Mouse (Mus musculus): ENCODE data around the gene Wap. TPM values are rescaled to one million over a fixed set of nuclear protein-coding genes. Genes with fewer than 3 reads are reported as not detected.

Gene Wap
- total RNA-seq, 2 experiments from 2014 or later = not detected

DNA sequence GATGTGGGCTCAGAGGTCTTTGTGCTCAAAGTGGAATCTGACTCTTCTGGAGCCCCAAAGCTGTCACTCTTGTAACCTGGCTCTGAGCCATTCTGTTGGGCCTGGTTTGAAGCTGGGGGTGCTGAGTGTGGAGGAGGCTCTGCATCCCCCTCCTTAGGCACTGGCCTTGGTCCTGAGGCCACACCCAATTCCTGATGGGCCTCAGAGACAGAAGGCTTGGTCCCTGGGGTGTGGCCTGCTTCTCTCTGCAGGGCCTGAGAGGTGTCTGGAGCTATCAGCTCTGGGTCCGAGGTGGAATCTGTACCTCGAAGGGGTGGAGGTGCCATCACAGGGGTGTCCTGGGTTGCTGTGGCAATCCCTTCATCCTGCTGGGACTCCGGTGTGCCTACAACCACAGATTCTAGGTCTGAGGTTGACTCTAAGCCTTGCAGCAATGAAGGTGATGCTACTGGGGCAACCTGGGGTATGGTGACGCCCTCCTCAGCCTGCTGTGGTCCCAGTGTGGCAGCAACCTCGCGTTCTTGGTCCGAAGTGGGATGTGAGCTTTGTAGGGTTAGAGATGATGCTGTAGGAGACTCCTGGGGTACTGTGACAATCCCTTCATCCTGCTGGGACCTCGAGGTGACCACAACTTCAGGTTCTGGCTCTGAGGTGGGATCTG, 38.0 kb downstream of the Wap start:
- intact Hi-C loops (cut with DNase I; ENCODE audit: low total_unique reads) = no loop called here
- no peak for DNase-seq

DNA sequence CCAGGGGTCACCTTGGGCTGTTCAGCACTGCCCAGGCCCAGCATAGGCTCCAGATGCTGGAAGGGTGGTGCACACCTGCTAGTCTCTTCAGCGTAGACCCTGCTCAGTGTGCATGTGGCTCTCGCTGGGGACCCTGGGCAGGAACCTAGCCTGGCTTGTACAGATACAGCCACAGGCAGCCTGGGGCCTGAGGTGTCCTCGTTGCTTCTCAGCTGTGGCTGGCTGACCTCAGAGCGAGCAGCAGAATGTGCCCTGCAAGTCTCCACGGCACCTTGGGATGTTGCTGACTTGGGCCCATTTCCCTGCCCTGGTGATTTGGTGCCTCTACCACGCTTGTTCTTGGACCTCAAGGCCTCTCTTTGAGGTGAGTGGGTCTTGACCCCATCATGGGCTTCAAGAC, 38.6 kb downstream of the Wap start:
- intact Hi-C loops (cut with DNase I; ENCODE audit: low total_unique reads) = no loop called here
- no peak for DNase-seq

DNA sequence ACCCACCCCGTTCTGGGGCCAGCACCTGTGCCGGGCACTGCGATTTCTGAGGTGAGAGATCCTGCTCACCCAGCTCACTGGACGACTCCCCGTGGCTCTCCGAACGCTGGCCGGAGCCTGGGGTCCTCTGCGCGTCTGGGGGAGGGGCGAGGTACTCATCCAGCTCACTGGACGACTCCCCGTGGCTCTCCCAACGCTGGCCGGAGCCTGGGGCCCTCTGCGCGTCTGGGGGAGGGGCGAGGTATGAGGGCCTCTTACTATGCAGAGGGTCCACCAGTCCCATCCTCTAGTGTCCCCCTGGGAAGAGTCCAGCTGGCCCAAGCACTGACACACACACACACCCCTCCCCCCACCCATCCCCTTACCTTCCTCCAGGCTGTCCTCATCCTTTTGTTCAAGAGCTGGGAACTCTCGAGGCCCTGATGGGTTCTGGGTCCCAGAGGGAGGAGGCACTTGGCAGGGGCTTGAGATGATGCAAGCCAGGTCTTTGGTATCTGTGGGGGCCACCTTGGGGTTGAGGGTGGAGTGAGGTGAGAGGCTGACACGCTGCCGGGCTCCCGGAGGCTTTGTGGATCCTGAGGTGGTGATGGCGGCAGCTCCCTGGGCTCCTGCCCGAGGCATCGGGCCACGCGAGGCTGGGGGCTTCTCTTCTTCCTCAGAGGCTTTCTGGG, 39.3 kb downstream of the Wap start:
- no peak for DNase-seq
- intact Hi-C loops (cut with DNase I; ENCODE audit: low total_unique reads) = no loop called here

DNA sequence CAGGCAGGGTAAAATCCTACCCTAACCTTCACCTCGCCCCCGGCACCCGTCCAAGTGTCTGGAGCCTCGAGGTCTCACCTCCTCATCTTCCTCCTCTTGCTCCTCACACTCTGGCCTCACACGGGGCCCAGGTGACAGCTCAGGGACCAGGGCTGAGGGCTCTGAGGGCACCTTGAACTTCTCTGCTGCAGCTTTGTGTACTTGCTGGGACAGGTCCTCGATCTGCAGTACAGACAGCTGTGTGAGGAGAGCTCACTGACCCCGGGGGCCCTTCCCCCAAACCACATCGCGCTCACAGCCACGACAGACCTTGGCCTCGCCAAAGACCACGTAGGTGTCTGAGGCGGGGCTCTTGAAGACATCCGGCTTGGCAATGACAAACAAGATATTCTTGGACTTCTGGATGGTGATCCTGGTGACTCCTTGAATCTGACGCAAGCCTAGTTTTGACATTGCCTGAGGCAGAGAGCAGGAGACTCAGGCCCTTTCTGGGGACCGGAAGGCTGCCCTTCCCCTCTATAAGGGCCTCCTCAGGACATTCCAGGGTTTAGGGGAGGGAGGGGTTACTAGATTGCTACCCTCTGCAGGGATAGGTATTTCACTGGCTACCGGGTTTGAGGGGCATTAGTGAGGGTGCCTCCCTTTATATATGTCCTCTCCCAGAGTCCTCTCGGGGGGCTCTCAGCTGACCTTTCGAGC, 40.1 kb downstream of the Wap start:
- DNase-seq = peak; percentile 29
- intact Hi-C loops (cut with DNase I; ENCODE audit: low total_unique reads) = no loop called here

DNA sequence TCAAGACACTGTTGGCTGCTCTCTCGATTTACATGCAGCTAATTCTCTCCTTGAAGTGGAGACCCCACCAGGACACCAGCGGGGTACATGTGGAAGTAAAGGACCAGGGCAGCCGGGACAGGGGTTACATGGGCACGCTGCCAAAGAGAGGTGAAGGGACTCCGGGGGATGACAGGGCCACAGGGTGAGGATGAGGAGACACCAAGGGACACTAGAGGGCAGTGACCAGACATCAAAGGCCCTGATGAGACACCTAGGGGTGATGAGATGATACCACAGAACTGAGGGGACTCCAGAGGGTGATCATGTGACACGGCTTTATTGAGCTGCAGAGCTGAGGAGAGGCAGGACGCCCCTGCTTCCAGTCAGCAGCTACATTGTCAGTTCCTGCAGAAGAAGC, 40.9 kb downstream of the Wap start:
- no peak for DNase-seq
- intact Hi-C loops (cut with DNase I; ENCODE audit: low total_unique reads) = no loop called here

DNA sequence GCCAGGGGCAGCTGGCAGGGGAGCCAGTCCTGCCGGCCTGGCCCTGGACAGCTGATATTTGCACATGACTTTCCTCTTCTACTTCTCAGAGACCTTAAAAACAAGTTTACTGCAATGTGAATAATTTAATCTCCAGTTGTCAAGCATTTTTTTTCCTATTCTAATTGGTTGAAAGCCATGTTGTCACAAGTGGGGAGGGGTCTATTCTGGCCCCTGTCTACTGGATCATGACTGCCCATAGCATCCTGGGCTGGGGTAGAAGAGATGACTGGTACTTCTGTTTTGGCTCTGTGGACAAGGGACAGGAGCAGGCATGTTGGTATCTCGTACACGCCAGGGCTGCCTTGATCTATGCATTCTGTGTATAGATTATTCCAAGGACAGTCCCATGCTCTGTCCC, 41.8 kb downstream of the Wap start:
- intact Hi-C loops (cut with DNase I; ENCODE audit: low total_unique reads) = no loop called here
- no peak for DNase-seq

DNA sequence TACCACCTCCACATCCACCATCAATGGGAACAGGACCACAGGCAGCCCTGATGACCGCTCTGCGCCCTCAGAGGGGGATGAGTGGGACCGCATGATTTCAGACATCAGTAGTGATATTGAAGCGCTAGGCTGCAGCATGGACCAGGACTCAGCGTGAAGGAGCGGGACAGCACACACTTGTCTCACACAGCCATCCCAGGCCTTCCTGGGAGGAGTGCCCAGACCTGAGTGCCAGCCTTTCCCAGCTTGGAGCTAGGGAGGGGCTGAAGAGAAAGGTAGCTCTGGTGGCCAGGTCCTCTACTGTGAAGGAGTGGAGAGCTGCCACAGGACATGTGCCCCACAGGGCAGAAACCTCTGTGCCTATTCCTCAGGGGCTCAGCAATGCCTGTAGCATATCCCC, 42.2 kb downstream of the Wap start:
- no peak for DNase-seq
- intact Hi-C loops (cut with DNase I; ENCODE audit: low total_unique reads) = no loop called here

DNA sequence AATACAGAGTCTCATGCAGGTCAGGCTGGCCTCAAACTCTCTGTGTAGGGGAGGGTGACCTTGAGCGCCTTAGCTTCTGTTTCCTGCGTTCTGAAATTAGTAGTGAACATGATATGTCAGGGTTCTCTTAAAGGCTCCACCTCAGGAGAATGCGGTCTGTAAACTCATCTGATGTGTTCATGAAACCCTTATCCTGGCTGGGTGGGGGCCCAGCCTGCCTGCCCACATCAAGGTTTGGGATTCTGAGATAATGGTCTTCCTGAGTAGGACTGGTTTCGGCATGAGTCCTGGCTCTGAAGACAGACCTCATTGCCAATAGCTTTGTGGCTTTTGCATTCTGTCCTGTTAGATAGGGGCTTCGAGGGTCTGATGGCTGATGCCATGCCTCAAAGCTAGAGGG, 43.1 kb downstream of the Wap start:
- no peak for DNase-seq
- intact Hi-C loops (cut with DNase I; ENCODE audit: low total_unique reads) = no loop called here

DNA sequence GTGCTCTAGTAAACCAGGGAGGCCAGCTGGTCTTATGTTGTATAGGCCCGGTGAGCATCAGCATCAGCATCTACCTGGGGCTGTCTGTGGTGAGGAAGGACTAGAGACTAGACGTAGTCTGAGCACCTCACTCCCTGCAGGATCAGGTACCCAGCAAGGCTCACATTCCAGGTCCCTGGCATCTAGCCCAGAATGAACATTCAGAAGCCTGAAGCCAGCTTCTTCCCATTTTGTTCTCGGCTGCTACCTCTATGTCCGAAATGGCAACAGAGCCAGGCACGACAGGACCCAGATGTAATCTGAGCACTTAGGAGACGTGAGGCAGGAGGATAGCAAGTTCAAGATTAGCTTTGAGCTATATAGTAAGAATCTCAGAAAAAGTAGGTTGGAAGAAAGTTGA, 43.6 kb downstream of the Wap start:
- intact Hi-C loops (cut with DNase I; ENCODE audit: low total_unique reads) = no loop called here
- DNase-seq = no peak

DNA sequence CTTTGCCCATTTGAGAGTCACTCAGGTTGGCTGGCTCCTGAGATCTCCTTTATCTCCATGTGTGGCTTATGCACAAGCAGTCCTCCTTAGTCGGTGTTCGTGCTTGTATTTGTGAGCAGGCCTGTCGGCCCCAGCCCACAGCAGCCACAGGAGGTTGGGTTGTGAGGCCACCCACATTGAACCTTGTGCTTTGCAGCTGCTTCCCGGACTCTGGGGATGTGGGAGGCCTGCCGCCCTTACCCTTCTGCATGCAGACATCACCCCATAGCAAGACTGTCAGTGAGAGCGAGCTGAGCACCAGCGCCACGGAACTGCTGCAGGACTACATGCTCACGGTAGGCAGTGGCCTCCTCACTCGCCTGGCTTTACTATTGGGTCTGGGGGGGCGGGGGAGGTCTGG, 45.0 kb downstream of the Wap start:
- intact Hi-C loops (cut with DNase I; ENCODE audit: low total_unique reads) = no loop called here
- no peak for DNase-seq

DNA sequence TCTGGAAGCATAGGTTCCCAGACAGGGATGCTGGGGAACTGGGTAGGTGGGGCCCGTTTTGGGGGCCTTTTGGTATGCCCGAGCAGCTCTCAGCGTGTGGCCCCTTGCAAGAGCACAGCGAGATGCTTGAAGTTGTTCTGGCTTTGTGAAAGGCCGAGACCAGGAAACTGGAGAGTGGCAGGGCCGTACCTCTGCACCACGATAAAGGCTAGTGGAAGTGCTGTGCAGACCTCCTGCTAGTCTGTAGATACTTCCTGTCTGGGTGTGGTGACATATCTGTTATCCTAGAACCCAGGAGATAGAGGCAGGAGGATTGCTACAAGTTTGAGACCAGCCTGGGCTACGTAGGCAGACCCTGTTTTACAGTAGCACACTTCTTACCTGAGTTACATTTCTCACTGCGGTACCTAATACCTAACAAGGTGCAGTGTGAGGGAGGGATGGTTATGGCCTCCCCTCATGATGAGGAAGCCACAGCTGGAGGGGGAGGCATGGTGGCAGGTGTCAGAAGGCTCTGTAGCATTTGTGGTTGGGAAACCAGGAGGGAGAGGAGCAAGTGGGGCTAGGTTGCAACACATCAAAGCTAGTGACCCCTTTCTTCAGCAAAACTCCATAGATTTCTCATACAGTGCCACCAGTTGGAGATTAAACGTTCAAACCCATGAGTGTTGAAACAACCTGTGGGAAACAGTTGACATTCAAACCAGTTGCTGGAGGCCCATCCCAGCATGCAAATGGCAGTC, 47.3 kb downstream of the Wap start:
- intact Hi-C loops (cut with DNase I; ENCODE audit: low total_unique reads) = no loop called here

DNA sequence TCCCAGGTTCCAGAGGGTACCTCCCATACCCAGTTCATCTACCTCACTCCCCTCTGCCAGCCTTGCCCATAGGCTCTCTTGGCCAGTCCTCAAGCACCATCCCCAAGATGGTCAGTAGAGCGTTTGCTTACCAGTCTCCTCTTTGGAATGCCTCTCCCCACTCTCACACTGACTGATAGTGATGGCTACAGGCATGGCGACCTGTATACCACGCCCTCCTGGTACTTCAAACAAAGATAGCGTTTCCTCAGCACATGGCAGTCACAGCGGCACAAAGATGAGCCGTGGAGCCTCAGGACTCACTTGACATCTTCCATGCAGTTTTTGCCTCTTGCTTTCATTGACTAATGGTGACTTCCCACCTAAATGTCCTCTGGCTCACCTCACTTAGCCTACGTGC, 48.6 kb downstream of the Wap start:
- DNase-seq = no peak
- intact Hi-C loops (cut with DNase I; ENCODE audit: low total_unique reads) = no loop called here

More for the DNA sequence above, 47.3 kb downstream of the Wap start:
- no peak for DNase-seq

DNA sequence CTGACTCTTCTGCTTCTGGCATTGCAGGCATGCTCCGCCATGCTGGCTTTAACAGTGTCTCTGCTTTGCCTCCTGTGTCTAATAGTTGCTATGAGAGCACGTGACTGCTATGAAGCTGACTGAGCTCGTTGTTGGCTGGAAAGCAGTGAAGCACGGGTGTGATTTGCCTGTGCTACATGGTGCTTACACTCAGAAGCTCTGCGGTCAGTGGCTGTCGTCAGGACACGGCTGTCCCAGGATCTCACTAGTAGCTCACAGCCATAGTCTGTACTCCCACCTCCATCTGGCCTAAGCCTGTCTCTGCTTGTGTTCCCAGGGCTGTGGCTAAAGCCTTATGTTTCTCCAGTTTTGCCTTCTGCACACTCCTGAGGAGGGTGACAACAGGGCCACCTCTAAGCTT, 50.1 kb downstream of the Wap start:
- DNase-seq = no peak
- intact Hi-C loops (cut with DNase I; ENCODE audit: low total_unique reads) = no loop called here

DNA sequence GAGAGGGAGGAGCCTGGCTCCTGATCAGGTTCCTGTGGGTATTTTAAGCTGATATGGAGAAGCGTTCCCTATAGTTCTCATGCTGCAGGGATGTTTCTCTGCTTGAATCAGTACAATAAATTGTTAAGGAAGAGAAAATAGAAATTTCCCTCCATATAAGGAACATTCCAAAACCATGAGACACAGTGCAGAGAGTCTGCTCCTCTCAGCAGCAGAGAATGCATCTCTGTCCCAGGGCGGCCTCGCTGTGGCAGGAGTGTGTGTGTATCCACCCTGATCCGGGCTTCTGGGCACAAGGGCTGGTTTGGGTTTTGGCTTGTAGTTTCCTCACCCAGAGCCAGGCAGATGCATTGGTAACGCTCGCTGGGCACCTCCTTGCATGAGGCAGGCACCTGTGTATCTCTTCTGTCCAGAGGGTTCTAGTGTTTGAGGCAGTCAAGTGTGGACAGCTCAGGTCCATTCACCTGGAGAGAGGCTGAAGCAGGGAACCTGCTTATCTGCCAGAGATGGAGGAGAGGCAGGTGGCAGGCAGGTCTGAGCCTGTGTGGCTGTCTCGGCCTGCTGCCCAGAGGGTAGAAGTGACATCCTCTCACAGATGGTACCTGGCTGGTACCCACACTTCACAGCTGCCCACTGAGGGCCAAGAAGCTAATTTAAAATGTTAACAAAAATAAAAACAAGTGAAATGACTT, 51.0 kb downstream of the Wap start:
- DNase-seq = no peak
- intact Hi-C loops (cut with DNase I; ENCODE audit: low total_unique reads) = no loop called here

DNA sequence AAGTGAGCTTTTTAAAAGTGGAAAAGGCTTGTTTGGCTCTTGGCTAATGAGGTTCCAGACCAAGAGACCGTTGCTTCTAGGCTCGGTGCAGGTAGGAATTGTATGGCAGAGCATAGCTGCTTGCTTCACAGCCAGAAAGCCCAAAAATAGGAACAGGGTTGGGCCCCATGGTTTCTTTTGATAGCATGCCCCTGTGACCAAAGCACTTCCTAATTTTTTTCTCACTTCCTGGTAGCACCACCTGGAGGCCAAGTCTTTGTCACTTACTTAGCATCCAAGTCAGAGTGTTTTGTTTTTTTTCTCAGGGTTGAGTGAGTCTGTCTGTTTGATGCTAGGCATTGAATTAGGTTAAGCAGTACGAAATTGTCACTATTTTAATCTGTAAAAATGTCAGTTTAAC, 51.8 kb downstream of the Wap start:
- no peak for DNase-seq
- intact Hi-C loops (cut with DNase I; ENCODE audit: low total_unique reads) = no loop called here

DNA sequence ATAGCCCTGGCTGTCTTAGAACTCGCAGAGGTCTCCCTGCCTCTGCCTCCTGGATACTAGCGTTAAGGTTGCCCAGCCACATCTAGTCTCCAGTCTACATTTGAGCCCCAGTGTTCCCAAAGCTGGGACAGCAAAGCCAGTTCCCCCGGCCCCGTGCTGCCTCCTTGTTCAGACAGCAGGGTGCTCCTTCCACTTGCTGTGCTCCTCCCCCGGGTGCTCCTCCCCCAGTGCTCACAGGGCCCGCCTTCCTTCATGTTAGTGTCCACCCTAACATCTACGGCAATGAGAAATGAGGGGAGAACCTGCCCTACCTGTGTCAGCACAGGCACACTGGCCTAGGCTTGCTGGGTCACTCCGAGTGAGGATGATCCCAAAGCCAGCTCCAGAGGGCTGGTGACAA, 52.7 kb downstream of the Wap start:
- intact Hi-C loops (cut with DNase I; ENCODE audit: low total_unique reads) = no loop called here
- DNase-seq = no peak

Measured in gastrocnemius, postnatal 14 days (tissue).